Mouse (Mus musculus) layer of hippocampus, postnatal 36 days (tissue): ENCODE data around the gene Coa3. TPM values are rescaled to one million over a fixed set of nuclear protein-coding genes. Genes with fewer than 3 reads are reported as not detected.

ENCODE experiments used
- DNase-seq, 2 experiments: peaks; one replicate each; pipeline ENCODE4 v3.0.0; 2022
- total RNA-seq, 2 experiments: library from RNA; stranded (reverse); gene quantifications; 2 replicates each; pipeline ENCODE4 v1.2.3; 2021

Coa3 gene
- total RNA-seq, 2 experiments from 2014 or later: 96.7 to 113 TPM

GRCm38 (mm10) chr11:101280837-101281236, 1.9 kb upstream of the Coa3 start:
- DNase-seq: no peak

- no peak for DNase-seq
Measured at GRCm38 (mm10) chr11:101279193-101279569, 267 bp upstream of the Coa3 start.

GRCm38 (mm10) chr11:101277381-101278222, 1.3 kb downstream of the Coa3 start:
- peak in 1 of 2 experiments; percentile 30 for DNase-seq

- no peak for DNase-seq
Measured at GRCm38 (mm10) chr11:101276319-101277070, 2.4 kb downstream of the Coa3 start.

- no peak for DNase-seq
Measured at GRCm38 (mm10) chr11:101275309-101275708, 3.6 kb downstream of the Coa3 start.

- no peak for DNase-seq
Measured at GRCm38 (mm10) chr11:101272446-101272845, 6.5 kb downstream of the Coa3 start.

- no peak for DNase-seq
Measured at GRCm38 (mm10) chr11:101269577-101270116, 9.3 kb downstream of the Coa3 start.

- no peak for DNase-seq
Measured at GRCm38 (mm10) chr11:101265906-101266305, 13.0 kb downstream of the Coa3 start.

GRCm38 (mm10) chr11:101264954-101265471, 13.9 kb downstream of the Coa3 start:
- no peak for DNase-seq

- no peak for DNase-seq
Measured at GRCm38 (mm10) chr11:101263989-101264280, 15.0 kb downstream of the Coa3 start.

- no peak for DNase-seq
Measured at GRCm38 (mm10) chr11:101263138-101263988, 15.6 kb downstream of the Coa3 start.

GRCm38 (mm10) chr11:101262272-101262967, 16.5 kb downstream of the Coa3 start:
- DNase-seq: no peak

- no peak for DNase-seq
Measured at GRCm38 (mm10) chr11:101260826-101261380, 18.0 kb downstream of the Coa3 start.

GRCm38 (mm10) chr11:101259948-101260825, 18.7 kb downstream of the Coa3 start, which contains the start of gene Wnk4:
TSS of gene Wnk4 (plus strand) at chr11:101260567.
- DNase-seq: no peak

GRCm38 (mm10) chr11:101259261-101259712, 19.6 kb downstream of the Coa3 start:
- peak; percentile 64 to 75 for DNase-seq

- DNase-seq: no peak
Measured at GRCm38 (mm10) chr11:101255826-101256775, 22.8 kb downstream of the Coa3 start.

- peak; percentile 82 to 86 for DNase-seq
Measured at GRCm38 (mm10) chr11:101253613-101254389, 25.1 kb downstream of the Coa3 start, which contains the start of gene Vps25. TSS of gene Vps25 (plus strand) at chr11:101253707.

- no peak for DNase-seq
Measured at GRCm38 (mm10) chr11:101252941-101253340, 26.0 kb downstream of the Coa3 start.
